Mouse (Mus musculus): ENCODE results near the gene Tomm70a. TPM values are rescaled to one million over a fixed set of nuclear protein-coding genes. Genes with fewer than 3 reads are reported as not detected.

Tomm70a gene
- polyA plus RNA-seq, 1 experiment: 56.2 TPM

DNA sequence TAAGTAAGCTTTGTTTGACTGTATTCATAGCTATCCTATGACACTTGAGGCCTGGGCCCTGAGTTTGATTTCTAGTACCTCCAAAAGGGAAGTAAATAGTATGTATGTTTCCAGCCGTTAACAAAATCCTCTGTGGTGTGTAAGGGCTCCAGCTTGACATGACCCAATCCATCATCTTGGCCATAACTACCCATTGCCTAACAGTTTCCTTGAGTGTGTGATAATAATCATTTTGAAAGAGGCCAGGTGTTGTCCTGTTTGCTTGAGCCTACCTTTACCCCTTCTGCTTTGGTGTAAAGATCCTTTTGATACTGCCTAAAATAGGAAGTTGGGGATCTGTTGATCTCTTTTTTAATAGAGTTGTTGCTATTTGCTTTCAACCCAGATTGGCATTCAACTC is 10.8 kb downstream of the Tomm70a start:
- H3K4me3 ChIP-seq (ENCODE audit: insufficient read depth, low read length): no peak overlapping the region
- peaks cover 2% of the 10 kb centered on the region; the same call in 1 of the 2 replicates for H3K4me1 ChIP-seq (ENCODE audit: control insufficient read depth, insufficient read depth, low read length)
- no peak overlapping the region for H3K27ac ChIP-seq (ENCODE audit: insufficient read depth, low read length)
- TF ChIP-seq CTCF (IDR thresholded peaks at IDR 0.05; ENCODE audit: extremely low read depth, insufficient read depth, low read length): no peak
- no peak for TF ChIP-seq POLR2A (IDR thresholded peaks at IDR 0.05; ENCODE audit: extremely low read depth, insufficient read depth, low read length)

DNA sequence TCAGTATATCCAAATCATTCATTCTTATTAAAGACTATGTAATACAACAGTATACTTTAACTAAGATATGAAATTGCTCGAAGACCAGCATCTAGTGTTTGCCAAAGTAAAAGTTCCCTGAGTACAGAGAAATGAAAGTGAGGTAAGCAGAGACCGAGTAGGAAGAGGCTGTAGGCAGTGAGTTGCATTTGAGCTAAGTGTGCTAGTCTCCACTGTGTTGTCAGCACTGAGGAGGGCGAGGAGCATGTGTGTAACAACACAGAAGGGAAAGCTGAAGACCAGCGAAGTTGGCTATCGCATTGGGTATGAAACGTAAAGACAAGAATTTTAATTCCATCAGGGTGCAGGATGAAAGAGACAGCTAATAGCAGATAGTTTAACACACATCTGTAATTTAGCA is 12.1 kb downstream of the Tomm70a start:
- Histone ChIP-seq H3K27ac (ENCODE audit: insufficient read depth, low read length) (no peak overlapping the region), H3K4me1 (ENCODE audit: control insufficient read depth, insufficient read depth, low read length) (peaks cover 2% of the 10 kb centered on the region; the same call in 1 of the 2 replicates), H3K4me3 (ENCODE audit: insufficient read depth, low read length) (no peak overlapping the region)
- TF ChIP-seq POLR2A (IDR thresholded peaks at IDR 0.05; ENCODE audit: extremely low read depth, insufficient read depth, low read length) (no peak), CTCF (IDR thresholded peaks at IDR 0.05; ENCODE audit: extremely low read depth, insufficient read depth, low read length) (no peak)

- no peak overlapping the region for H3K27ac ChIP-seq (ENCODE audit: insufficient read depth, low read length)
- TF ChIP-seq POLR2A (IDR thresholded peaks at IDR 0.05; ENCODE audit: extremely low read depth, insufficient read depth, low read length): no peak
- no peak for TF ChIP-seq CTCF (IDR thresholded peaks at IDR 0.05; ENCODE audit: extremely low read depth, insufficient read depth, low read length)
- no peaks in the 10 kb centered on the region for H3K4me1 ChIP-seq (ENCODE audit: control insufficient read depth, insufficient read depth, low read length)
- no peak overlapping the region for H3K4me3 ChIP-seq (ENCODE audit: insufficient read depth, low read length)
Measured at GRCm38 (mm10) chr16:57144741-57145140, 23.2 kb downstream of the Tomm70a start.

- TF ChIP-seq POLR2A (IDR thresholded peaks at IDR 0.05; ENCODE audit: extremely low read depth, insufficient read depth, low read length) (no peak), CTCF (IDR thresholded peaks at IDR 0.05; ENCODE audit: extremely low read depth, insufficient read depth, low read length) (no peak)
- no peak overlapping the region for H3K4me3 ChIP-seq (ENCODE audit: insufficient read depth, low read length)
- H3K27ac ChIP-seq (ENCODE audit: insufficient read depth, low read length): no peak overlapping the region
Measured at GRCm38 (mm10) chr16:57151437-57151836, 29.9 kb downstream of the Tomm70a start.

DNA sequence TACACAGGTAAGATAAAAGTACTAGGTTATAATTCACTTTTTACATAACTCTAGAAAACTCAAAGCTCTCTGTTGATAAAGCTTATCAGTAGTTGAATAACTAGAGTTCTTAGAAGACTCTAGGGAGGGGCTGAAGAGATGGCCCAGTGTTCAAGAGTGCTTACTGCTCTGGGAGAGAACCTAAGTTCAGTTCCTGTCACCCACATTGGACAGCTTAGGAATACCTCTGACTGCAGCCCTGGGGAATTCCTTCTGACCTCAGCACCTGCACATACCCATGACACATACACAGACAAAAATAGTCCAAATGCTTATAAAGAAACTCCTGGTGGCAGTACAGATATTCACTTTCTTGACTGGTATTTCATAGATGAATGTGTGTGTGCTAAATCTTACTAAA is 34.4 kb downstream of the Tomm70a start:
- Histone ChIP-seq H3K4me1 (ENCODE audit: control insufficient read depth, insufficient read depth, low read length) (no peaks in the 10 kb centered on the region), H3K4me3 (ENCODE audit: insufficient read depth, low read length) (no peak overlapping the region), H3K27ac (ENCODE audit: insufficient read depth, low read length) (no peak overlapping the region)
- no peak for TF ChIP-seq POLR2A (IDR thresholded peaks at IDR 0.05; ENCODE audit: extremely low read depth, insufficient read depth, low read length)
- TF ChIP-seq CTCF (IDR thresholded peaks at IDR 0.05; ENCODE audit: extremely low read depth, insufficient read depth, low read length): no peak

More at GRCm38 (mm10) chr16:57151437-57151836, 29.9 kb downstream of the Tomm70a start:
- H3K4me1 ChIP-seq (ENCODE audit: control insufficient read depth, insufficient read depth, low read length): no peaks in the 10 kb centered on the region

DNA sequence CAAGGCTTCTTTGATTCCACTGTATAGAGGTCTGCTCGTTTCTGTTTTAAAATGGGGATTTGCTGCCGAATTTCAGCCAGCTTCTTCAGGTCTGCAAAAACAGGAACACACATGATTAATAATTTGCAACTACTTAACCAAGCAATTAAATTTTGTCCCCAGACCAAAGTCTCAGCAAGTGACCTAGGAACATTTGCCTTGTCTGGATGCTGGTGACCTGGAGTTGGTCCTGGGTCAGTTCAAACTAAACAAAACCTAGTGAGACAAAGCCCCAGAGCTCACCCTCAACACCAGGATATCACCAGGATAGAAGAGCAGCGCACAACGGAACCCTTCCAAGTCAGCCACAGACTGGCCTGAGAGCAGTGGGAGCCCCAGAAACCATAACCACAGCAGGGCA is 35.6 kb downstream of the Tomm70a start:
- no peaks in the 10 kb centered on the region for H3K4me1 ChIP-seq (ENCODE audit: control insufficient read depth, insufficient read depth, low read length)
- no peak overlapping the region for H3K27ac ChIP-seq (ENCODE audit: insufficient read depth, low read length)
- no peak for TF ChIP-seq POLR2A (IDR thresholded peaks at IDR 0.05; ENCODE audit: extremely low read depth, insufficient read depth, low read length)
- TF ChIP-seq CTCF (IDR thresholded peaks at IDR 0.05; ENCODE audit: extremely low read depth, insufficient read depth, low read length): no peak
- H3K4me3 ChIP-seq (ENCODE audit: insufficient read depth, low read length): no peak overlapping the region

- Histone ChIP-seq H3K27ac (ENCODE audit: insufficient read depth, low read length) (no peak overlapping the region), H3K4me1 (ENCODE audit: control insufficient read depth, insufficient read depth, low read length) (no peaks in the 10 kb centered on the region), H3K4me3 (ENCODE audit: insufficient read depth, low read length) (no peak overlapping the region)
- no peak for TF ChIP-seq CTCF (IDR thresholded peaks at IDR 0.05; ENCODE audit: extremely low read depth, insufficient read depth, low read length)
- no peak for TF ChIP-seq POLR2A (IDR thresholded peaks at IDR 0.05; ENCODE audit: extremely low read depth, insufficient read depth, low read length)
Measured at GRCm38 (mm10) chr16:57157728-57158127, 36.2 kb downstream of the Tomm70a start.

DNA sequence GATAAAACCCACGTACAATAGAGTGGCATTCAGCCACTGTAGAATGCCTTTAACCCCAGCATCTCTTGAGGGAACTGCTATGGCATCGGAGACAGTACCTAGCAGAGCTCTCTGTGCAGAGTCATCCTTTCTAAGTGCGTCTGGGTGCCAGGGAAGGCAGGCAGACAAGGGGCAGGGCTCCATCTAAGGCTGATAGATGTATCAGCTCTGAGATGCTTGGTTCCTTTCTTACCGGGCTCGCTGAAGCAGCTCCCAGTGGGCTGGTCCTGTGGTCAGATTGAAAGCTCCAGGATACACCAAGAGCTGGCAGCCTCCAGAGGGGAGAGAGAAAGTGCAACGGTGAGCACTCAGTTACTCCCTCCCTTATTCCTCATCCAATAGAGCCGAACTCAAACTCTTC is 38.3 kb downstream of the Tomm70a start:
- no peak overlapping the region for H3K4me3 ChIP-seq (ENCODE audit: insufficient read depth, low read length)
- no peak overlapping the region for H3K27ac ChIP-seq (ENCODE audit: insufficient read depth, low read length)
- TF ChIP-seq POLR2A (IDR thresholded peaks at IDR 0.05; ENCODE audit: extremely low read depth, insufficient read depth, low read length): no peak
- TF ChIP-seq CTCF (IDR thresholded peaks at IDR 0.05; ENCODE audit: extremely low read depth, insufficient read depth, low read length): no peak
- H3K4me1 ChIP-seq (ENCODE audit: control insufficient read depth, insufficient read depth, low read length): no peaks in the 10 kb centered on the region

- Histone ChIP-seq H3K4me3 (ENCODE audit: insufficient read depth, low read length) (no peak overlapping the region), H3K4me1 (ENCODE audit: control insufficient read depth, insufficient read depth, low read length) (0 out of 2 replicates have a peak, but pooled peaks cover 1% of the 10 kb centered on the region), H3K27ac (ENCODE audit: insufficient read depth, low read length) (no peak overlapping the region)
- no peak for TF ChIP-seq CTCF (IDR thresholded peaks at IDR 0.05; ENCODE audit: extremely low read depth, insufficient read depth, low read length)
- TF ChIP-seq POLR2A (IDR thresholded peaks at IDR 0.05; ENCODE audit: extremely low read depth, insufficient read depth, low read length): no peak
Measured at GRCm38 (mm10) chr16:57162841-57163240, 41.3 kb downstream of the Tomm70a start.

DNA sequence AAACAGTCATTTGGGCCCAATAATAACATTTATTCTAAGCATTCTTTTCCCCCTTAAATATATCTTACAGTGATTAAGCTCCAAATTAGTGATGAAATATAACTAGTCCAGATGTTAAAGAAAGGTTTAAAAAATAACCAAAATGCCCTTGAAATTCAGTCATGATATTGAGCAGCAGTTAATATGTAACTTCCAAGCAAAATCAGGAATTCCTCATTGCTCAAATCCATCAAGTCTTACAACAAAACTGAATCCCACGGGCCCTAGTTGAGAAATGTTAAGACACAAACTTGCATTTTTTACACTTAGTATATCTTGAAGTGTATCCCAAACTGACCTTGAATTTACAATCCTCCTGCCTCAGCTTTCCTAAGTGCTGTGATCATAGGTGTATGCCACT is 42.2 kb downstream of the Tomm70a start:
- H3K27ac ChIP-seq (ENCODE audit: insufficient read depth, low read length): no peak overlapping the region
- TF ChIP-seq CTCF (IDR thresholded peaks at IDR 0.05; ENCODE audit: extremely low read depth, insufficient read depth, low read length): no peak
- no peak for TF ChIP-seq POLR2A (IDR thresholded peaks at IDR 0.05; ENCODE audit: extremely low read depth, insufficient read depth, low read length)
- H3K4me1 ChIP-seq (ENCODE audit: control insufficient read depth, insufficient read depth, low read length): 0 out of 2 replicates have a peak, but pooled peaks cover 1% of the 10 kb centered on the region
- no peak overlapping the region for H3K4me3 ChIP-seq (ENCODE audit: insufficient read depth, low read length)
